Mouse (Mus musculus) thymus, adult 2 months (tissue): ENCODE measurements around the gene Slc27a3. TPM values are rescaled to one million over a fixed set of nuclear protein-coding genes. Genes with fewer than 3 reads are reported as not detected.
"Not testable (repeated sequence)": the region's sequence is repeated elsewhere in the genome, so short reads cannot be mapped to it uniquely, and the experiment has no call there.

ENCODE experiments used
- DNase-seq: peaks from one replicate; pipeline ENCODE4 v3.0.0; 2021
- H3K27ac ChIP-seq: fragments of 200-500 bp; 2 replicates; pipeline ENCODE4 v1.5.1; 2012; ENCODE audit warnings: low read length, control low read depth; ENCODE audit not compliant: control insufficient read depth, insufficient read depth
- H3K27me3 ChIP-seq: fragments of 200-500 bp; 2 replicates; pipeline ENCODE4 v1.6.1; 2012; ENCODE audit warnings: mild to moderate bottlenecking, low read length, moderate library complexity, mixed read lengths; ENCODE audit not compliant: control insufficient read depth, insufficient read depth
- H3K36me3 ChIP-seq: fragments of 200-500 bp; 2 replicates; pipeline ENCODE4 v1.6.1; 2012; ENCODE audit warnings: mild to moderate bottlenecking, low read length, moderate library complexity; ENCODE audit not compliant: control insufficient read depth, insufficient read depth
- H3K4me1 ChIP-seq: fragments of 200-500 bp; replicated peaks from 2 replicates; pipeline ENCODE4 v1.6.1; 2012; ENCODE audit warnings: low read length; ENCODE audit not compliant: control insufficient read depth, insufficient read depth
- H3K4me3 ChIP-seq: fragments of 200-500 bp; 2 replicates; pipeline ENCODE4 v1.5.1; 2012; ENCODE audit warnings: mild to moderate bottlenecking, low read length, control low read depth, moderate library complexity; ENCODE audit not compliant: control insufficient read depth, insufficient read depth
- CTCF ChIP-seq: fragments of 200-500 bp; IDR thresholded peaks from 2 replicates; pipeline ENCODE4 v1.5.1; 2012; ENCODE audit warnings: mild to moderate bottlenecking, control low read depth, low read length, moderate library complexity, borderline replicate concordance; ENCODE audit not compliant: control insufficient read depth, poor library complexity, insufficient read depth; ENCODE audit errors: extremely low read depth
- POLR2A ChIP-seq: fragments of 200-500 bp; IDR thresholded peaks from 2 replicates; pipeline ENCODE4 v1.6.1; 2012; ENCODE audit warnings: mild to moderate bottlenecking, low read length, control low read depth, moderate library complexity; ENCODE audit not compliant: control insufficient read depth, poor library complexity, insufficient read depth; ENCODE audit errors: extremely low read depth
- WGBS: fragments of 180-500 bp; shearing (Covaris S2); methylation state at CpG from one replicate; pipeline ENCODE4 v1.1.7; 2018; 5-methylcytosine and 5-hydroxymethylcytosine counted together
- polyA plus RNA-seq: library from polyadenylated mRNA; depleted of rRNA; stranded (reverse); fragments of >200 nt; gene quantifications from 2 replicates; pipeline ENCODE4 v1.2.3, GENCODE M21; 2012

Slc27a3 gene
- polyA plus RNA-seq, 1 experiment = 21.2 TPM

DNA sequence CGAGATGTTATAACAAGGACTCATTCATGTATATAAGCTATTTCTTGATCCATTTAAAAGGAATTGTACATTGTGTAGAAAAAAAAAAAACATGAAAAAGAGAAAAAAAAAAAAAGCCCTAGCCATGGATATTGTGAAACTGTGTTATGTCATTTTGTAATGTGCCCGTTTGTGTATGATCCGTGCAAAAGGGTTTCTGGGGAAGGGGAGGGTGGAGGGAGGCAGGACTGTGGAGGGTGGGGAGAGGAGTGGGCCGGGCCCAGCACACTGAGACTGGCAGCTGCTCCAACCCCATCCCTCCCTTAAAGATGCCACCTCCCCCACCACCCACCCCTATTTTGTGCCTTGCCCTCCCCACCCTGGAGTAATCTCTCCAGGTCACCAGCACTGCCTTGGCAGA, 28.3 kb downstream of the Slc27a3 start:
- WGBS = 96% methylated on average over 4 of the region's 4 CpGs
- TF ChIP-seq POLR2A (no peak), CTCF (no peak)
- peaks cover 33% of the 10 kb centered on the region for H3K36me3 ChIP-seq

DNA sequence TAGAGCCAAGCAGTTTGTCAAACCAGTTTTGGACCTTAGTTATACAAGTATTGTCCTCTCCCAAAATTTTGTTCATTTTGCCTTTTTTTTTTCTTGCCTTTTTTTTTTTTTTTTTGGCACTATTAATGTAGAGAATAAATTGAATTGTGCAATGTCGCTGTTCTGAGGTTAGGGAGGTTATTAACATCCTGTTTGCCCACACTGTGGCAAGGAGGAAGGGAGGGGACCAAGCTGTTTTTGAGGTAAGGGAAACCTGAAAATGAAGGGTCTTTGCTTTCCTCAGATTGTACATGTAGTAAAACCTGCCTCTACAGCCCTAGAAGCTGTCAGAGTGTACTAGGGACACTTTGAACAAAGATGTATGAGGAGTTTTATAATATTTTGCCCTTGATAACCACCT, 30.5 kb downstream of the Slc27a3 start:
- TF ChIP-seq CTCF = no peak
- no peak for TF ChIP-seq POLR2A
- Histone ChIP-seq H3K27ac (no peak overlapping the region), H3K36me3 (peaks cover 56% of the 10 kb centered on the region), H3K4me3 (no peak overlapping the region), H3K27me3 (no peaks in the 10 kb centered on the region), H3K4me1 (no peaks in the 10 kb centered on the region)
- 19% methylated on average over 1 of the region's 1 CpGs for WGBS
- DNase-seq = no peak

More for the DNA sequence above, 28.3 kb downstream of the Slc27a3 start:
- DNase-seq = no peak
- no peak overlapping the region for H3K27ac ChIP-seq
- no peaks in the 10 kb centered on the region for H3K4me1 ChIP-seq
- H3K4me3 ChIP-seq = no peak overlapping the region
- no peaks in the 10 kb centered on the region for H3K27me3 ChIP-seq

DNA sequence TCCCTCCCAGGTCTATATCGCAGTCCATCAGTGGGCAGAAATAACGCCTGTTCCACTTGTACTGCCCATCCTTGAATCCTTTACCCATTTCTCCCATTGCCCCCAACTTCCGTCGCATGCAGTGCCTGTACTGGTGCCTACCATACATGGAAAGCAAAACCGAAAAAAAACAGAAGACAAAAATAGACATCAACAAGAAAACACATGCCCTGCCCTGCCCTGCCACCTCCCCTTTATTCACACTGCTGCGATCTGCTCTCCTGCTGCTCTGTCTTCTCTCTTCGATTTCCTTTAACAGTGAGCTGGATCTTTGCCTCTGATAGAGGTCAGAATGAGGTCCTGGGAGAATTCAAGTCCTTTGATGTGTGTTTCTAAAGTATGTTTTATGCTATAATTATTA, 31.8 kb downstream of the Slc27a3 start:
- DNase-seq = no peak
- peaks cover 69% of the 10 kb centered on the region for H3K36me3 ChIP-seq
- no peak overlapping the region for H3K4me3 ChIP-seq
- no peaks in the 10 kb centered on the region for H3K4me1 ChIP-seq
- WGBS = 92% methylated on average over 7 of the region's 7 CpGs
- no peak for TF ChIP-seq POLR2A
- TF ChIP-seq CTCF = no peak
- H3K27ac ChIP-seq = no peak overlapping the region
- H3K27me3 ChIP-seq = no peaks in the 10 kb centered on the region

DNA sequence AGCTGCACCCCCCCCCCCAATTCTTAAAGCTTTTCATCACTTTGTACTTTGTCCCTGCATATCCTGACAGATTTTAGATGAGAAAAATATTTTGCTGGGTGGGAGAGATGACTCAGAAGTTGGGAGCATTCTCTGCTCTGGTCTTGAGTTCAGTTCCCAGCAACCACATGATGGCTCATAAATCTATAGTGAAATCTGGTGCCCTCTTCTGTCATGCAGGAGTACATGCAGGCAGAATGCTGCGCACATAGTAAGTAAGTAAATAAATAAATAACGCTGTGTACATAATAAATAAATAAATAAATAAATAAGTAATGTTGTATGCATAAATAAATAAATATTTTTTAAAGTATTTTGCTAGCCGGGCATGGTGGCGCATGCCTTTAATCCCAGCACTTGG, 41.9 kb downstream of the Slc27a3 start:
- 99% methylated on average over 4 of the region's 4 CpGs for WGBS
- H3K36me3 ChIP-seq = peaks cover 61% of the 10 kb centered on the region

DNA sequence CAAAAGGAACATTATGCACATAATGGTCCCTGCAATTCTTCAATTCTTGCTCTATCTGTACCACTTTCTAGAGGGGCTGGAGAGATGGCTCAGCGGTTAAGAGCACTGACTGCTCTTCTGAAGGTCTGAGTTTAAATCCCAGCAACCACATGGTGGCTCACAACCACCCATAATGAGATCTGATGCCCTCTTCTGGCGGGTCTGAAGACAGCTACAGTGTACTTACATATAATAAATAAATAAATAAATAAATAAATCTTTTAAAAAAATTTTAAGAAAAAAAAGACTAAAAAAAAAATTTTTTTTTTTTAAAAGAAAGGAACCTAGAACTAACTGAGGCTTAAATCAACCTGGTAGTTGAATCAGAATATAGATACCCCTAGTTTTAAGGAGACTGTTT, 46.9 kb downstream of the Slc27a3 start:
- 93% methylated on average over 2 of the region's 2 CpGs for WGBS
- not testable (repeated sequence) for H3K4me1 ChIP-seq, H3K27me3 ChIP-seq, H3K4me3 ChIP-seq, H3K27ac ChIP-seq
- peaks cover 33% of the 10 kb centered on the region for H3K36me3 ChIP-seq
- DNase-seq = peak; percentile 20

More for the DNA sequence above, 41.9 kb downstream of the Slc27a3 start:
- no peak overlapping the region for H3K27ac ChIP-seq
- TF ChIP-seq CTCF = no peak
- TF ChIP-seq POLR2A = no peak
- H3K4me3 ChIP-seq = no peak overlapping the region
- DNase-seq = no peak
- no peaks in the 10 kb centered on the region for H3K27me3 ChIP-seq
- no peaks in the 10 kb centered on the region for H3K4me1 ChIP-seq

DNA sequence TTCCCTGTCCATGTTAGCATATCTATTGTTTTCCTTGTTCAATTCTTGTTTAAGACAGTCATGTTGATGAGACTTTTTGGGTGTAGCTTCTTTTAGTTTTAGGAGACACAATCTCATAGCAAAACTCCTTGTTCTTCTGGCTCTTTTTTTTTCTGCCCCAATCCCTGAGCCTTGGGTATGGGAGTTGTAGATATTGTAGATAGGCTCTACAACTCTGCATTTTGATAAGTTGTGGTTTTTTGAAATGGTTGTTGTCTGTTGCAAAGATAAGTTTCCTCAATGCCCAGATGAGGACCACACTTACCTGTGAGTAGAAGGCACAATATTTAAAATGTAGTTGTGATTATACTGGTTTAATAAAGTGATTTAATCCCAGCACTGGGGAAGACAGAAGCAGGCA, 49.6 kb downstream of the Slc27a3 start:
- Histone ChIP-seq H3K27me3 (no peaks in the 10 kb centered on the region), H3K27ac (no peak overlapping the region), H3K36me3 (peaks cover 20% of the 10 kb centered on the region), H3K4me3 (no peak overlapping the region), H3K4me1 (no peaks in the 10 kb centered on the region)
- DNase-seq = no peak
- TF ChIP-seq CTCF = no peak
- TF ChIP-seq POLR2A = no peak

DNA sequence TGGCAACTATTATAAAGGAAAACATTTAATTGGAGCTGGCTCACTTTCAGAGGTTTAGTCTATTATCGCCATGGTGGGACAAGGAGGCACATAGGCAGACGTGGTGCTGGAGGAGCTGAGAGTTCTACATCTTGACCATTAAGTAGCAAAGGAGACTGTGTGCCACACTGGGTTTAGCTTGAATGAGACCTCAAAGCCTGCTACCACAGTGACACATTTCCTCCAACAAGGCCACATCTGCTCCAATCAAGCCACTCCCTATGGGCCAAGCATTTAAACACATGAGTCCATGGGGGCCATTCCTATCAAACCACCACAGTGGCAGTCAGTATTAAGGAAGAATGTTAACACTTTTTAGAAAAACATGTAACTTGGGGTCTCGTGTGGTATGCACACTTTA, 51.5 kb downstream of the Slc27a3 start:
- no peak overlapping the region for H3K27ac ChIP-seq

More for the DNA sequence above, 51.5 kb downstream of the Slc27a3 start:
- DNase-seq = no peak
- no peak overlapping the region for H3K4me3 ChIP-seq
- TF ChIP-seq CTCF (no peak), POLR2A (no peak)
- no peaks in the 10 kb centered on the region for H3K4me1 ChIP-seq
- no peaks in the 10 kb centered on the region for H3K27me3 ChIP-seq
- WGBS = 95% methylated on average over 3 of the region's 3 CpGs
- H3K36me3 ChIP-seq = peaks cover 11% of the 10 kb centered on the region
